Mouse (Mus musculus) spleen, postnatal 10 days (tissue): ENCODE measurements around the gene Cdk2ap1.
A peak's percentile ranks its signal among the peaks of the same experiment; 100 is the strongest.
"Not testable (repeated sequence)": the region's sequence is repeated elsewhere in the genome, so short reads cannot be mapped to it uniquely, and the experiment has no call there.

Source experiments
- DNase-seq, 2 experiments: peaks; one replicate each; pipeline ENCODE4 v3.0.0; 2021 to 2022; ENCODE audit warnings: low spot score in 2 of 2

Gene Cdk2ap1

GRCm38 (mm10) chr5:124351111-124351560, 11.7 kb downstream of the Cdk2ap1 start:
- peak in 1 of 2 experiments; percentile 46 for DNase-seq

- no peak for DNase-seq
Observed at GRCm38 (mm10) chr5:124350350-124350749, 12.5 kb downstream of the Cdk2ap1 start.

- no peak for DNase-seq
Observed at GRCm38 (mm10) chr5:124349196-124349595, 13.7 kb downstream of the Cdk2ap1 start.

GRCm38 (mm10) chr5:124342897-124343296, 20.0 kb downstream of the Cdk2ap1 start:
- no peak for DNase-seq

GRCm38 (mm10) chr5:124341753-124342339, 21.0 kb downstream of the Cdk2ap1 start:
- peak in 1 of 2 experiments; percentile 47 for DNase-seq

- no peak for DNase-seq
Observed at GRCm38 (mm10) chr5:124338791-124339190, 24.1 kb downstream of the Cdk2ap1 start.

- DNase-seq: no peak
Observed at GRCm38 (mm10) chr5:124337909-124338308, 25.0 kb downstream of the Cdk2ap1 start.

- no peak for DNase-seq
Observed at GRCm38 (mm10) chr5:124337103-124337502, 25.8 kb downstream of the Cdk2ap1 start.

- DNase-seq: no peak
Observed at GRCm38 (mm10) chr5:124334392-124334791, 28.5 kb downstream of the Cdk2ap1 start.

GRCm38 (mm10) chr5:124330086-124330485, 32.8 kb downstream of the Cdk2ap1 start:
- DNase-seq: no peak

GRCm38 (mm10) chr5:124327510-124328364, 35.1 kb downstream of the Cdk2ap1 start, which contains the start of the genes Mphosph9 and 2810006K23Rik:
TSS of gene Mphosph9 (minus strand) at chr5:124327972.
TSS of gene 2810006K23Rik (plus strand) at chr5:124328089.
- DNase-seq: peak; percentile 99

- peak in 1 of 2 experiments; percentile 17 for DNase-seq
Observed at GRCm38 (mm10) chr5:124326829-124327228, 36.1 kb downstream of the Cdk2ap1 start.

GRCm38 (mm10) chr5:124317648-124318047, 45.2 kb downstream of the Cdk2ap1 start:
- no peak for DNase-seq

- no peak for DNase-seq
Observed at GRCm38 (mm10) chr5:124315941-124316340, 46.9 kb downstream of the Cdk2ap1 start.

GRCm38 (mm10) chr5:124315498-124315897, 47.4 kb downstream of the Cdk2ap1 start:
- DNase-seq: no peak

- DNase-seq: no peak
Observed at GRCm38 (mm10) chr5:124310091-124310490, 52.8 kb downstream of the Cdk2ap1 start.

GRCm38 (mm10) chr5:124309155-124309554, 53.7 kb downstream of the Cdk2ap1 start:
- no peak for DNase-seq

GRCm38 (mm10) chr5:124302853-124303252, 60.0 kb downstream of the Cdk2ap1 start:
- not testable (repeated sequence) for DNase-seq

GRCm38 (mm10) chr5:124300132-124300531, 62.8 kb downstream of the Cdk2ap1 start:
- no peak for DNase-seq

- peak in 1 of 2 experiments; percentile 33 for DNase-seq
Observed at GRCm38 (mm10) chr5:124299307-124299706, 63.6 kb downstream of the Cdk2ap1 start.

- no peak for DNase-seq
Observed at GRCm38 (mm10) chr5:124296475-124296874, 66.4 kb downstream of the Cdk2ap1 start.
